Mouse (Mus musculus) adrenal gland, postnatal 4 days (tissue): ENCODE results near the gene Itpk1. TPM values are rescaled to one million over a fixed set of nuclear protein-coding genes. Genes with fewer than 3 reads are reported as not detected.

Experiments
- microRNA-seq: library from miRNA; unstranded; fragments of <30 nt; microRNA quantifications from one replicate; pipeline ENCODE4 v1.2.0, GENCODE M21; 2021
- total RNA-seq, 2 experiments: library from RNA; stranded (reverse); gene quantifications; 2 replicates each; pipeline ENCODE4 v1.2.3; 2021

The Itpk1 gene
- total RNA-seq, 2 experiments from 2014 or later: 46.6 to 57.7 TPM

Small RNA genes within 50 kb of the gene (microRNA-seq; reads per million reads assigned to microRNA genes)
- gene Mir1936: not detected

Other genes with a start within 250 kb of the Itpk1 start
- gene Golga5, start 235.8 kb downstream of the Itpk1 start, total RNA-seq: 10 to 100 TPM; 41.2 to 41.6 TPM
- 1,000 to 10,000 TPM; 1,913 to 1,920 TPM for gene Chga, start 150.0 kb downstream of the Itpk1 start, total RNA-seq
- 10 to 100 TPM; 10.1 to 12.2 TPM for gene Moap1, start 38.7 kb upstream of the Itpk1 start, total RNA-seq
- 1 to 10 TPM; 4.5 to 4.8 TPM for gene Tmem251, start 38.8 kb upstream of the Itpk1 start, total RNA-seq
- gene Gm28051, start 52.8 kb upstream of the Itpk1 start, total RNA-seq: not detected
- gene Gon7, start 52.9 kb upstream of the Itpk1 start, total RNA-seq: 10 to 100 TPM; 11.9 to 16.8 TPM
- 10 to 100 TPM; 48.8 to 49.9 TPM for gene Ubr7, start 53.0 kb upstream of the Itpk1 start, total RNA-seq
- gene Gm20604, start 53.7 kb upstream of the Itpk1 start, total RNA-seq: 1 to 10 TPM; 6.9 to 7.1 TPM
- 10 to 100 TPM; 52.5 to 54.0 TPM for gene Btbd7, start 173.5 kb upstream of the Itpk1 start, total RNA-seq
- gene Cox8c, start 194.4 kb upstream of the Itpk1 start, total RNA-seq: not detected
- gene Unc79, start 243.9 kb upstream of the Itpk1 start, total RNA-seq: 1 to 10 TPM; 8.2 to 8.7 TPM